Mouse (Mus musculus) hindbrain, embryonic 11.5 days (tissue): ENCODE results near the gene Abcb9. TPM values are rescaled to one million over a fixed set of nuclear protein-coding genes. Genes with fewer than 3 reads are reported as not detected.
A peak's percentile ranks its signal among the peaks of the same experiment; 100 is the strongest.

Experiments used
- ATAC-seq: fragments of 200-750 bp; cut with Nextera tagmentation; 2 replicates; pipeline ENCODE4 v1.8.0; 2017; ENCODE audit warnings: mild to moderate bottlenecking, moderate TSS enrichment, moderate library complexity; ENCODE audit not compliant: low FRiP score
- DNase-seq: peaks from one replicate; pipeline ENCODE4 v3.0.0-alpha.2; 2015; ENCODE audit warnings: low spot score
- H3K27ac ChIP-seq: fragments of 300-500 bp; sonication (generic); 2 replicates; pipeline ENCODE4 v1.5.1; 2014; ENCODE audit warnings: mild to moderate bottlenecking, low read depth, low read length
- H3K27me3 ChIP-seq: fragments of 300-500 bp; sonication (generic); 2 replicates; pipeline ENCODE4 v1.6.1; 2014; ENCODE audit warnings: mild to moderate bottlenecking, low read length, moderate library complexity, mixed read lengths; ENCODE audit not compliant: control insufficient read depth, insufficient read depth
- H3K36me3 ChIP-seq: fragments of 300-500 bp; sonication (generic); 2 replicates; pipeline ENCODE4 v1.6.1; 2014; ENCODE audit warnings: mild to moderate bottlenecking, low read length, moderate library complexity, mixed read lengths; ENCODE audit not compliant: control insufficient read depth, insufficient read depth
- H3K4me1 ChIP-seq: fragments of 300-500 bp; sonication (generic); replicated peaks from 2 replicates; pipeline ENCODE4 v1.6.1; 2014; ENCODE audit warnings: low read length, mixed read lengths; ENCODE audit not compliant: control insufficient read depth, insufficient read depth
- H3K4me2 ChIP-seq: fragments of 300-500 bp; sonication (generic); replicated peaks from 2 replicates; pipeline ENCODE4 v1.6.1; 2014; ENCODE audit warnings: mild to moderate bottlenecking, low read depth, low read length
- H3K4me3 ChIP-seq: fragments of 300-500 bp; sonication (generic); 2 replicates; pipeline ENCODE4 v1.5.1; 2014; ENCODE audit warnings: low read depth, low read length
- H3K9ac ChIP-seq: fragments of 300-500 bp; sonication (generic); 2 replicates; pipeline ENCODE4 v1.6.1; 2014; ENCODE audit warnings: low read depth, low read length
- H3K9me3 ChIP-seq: fragments of 300-500 bp; sonication (generic); 2 replicates; pipeline ENCODE4 v1.6.1; 2016; ENCODE audit warnings: low read length; ENCODE audit not compliant: control insufficient read depth
- WGBS: fragments of 180-500 bp; shearing (Covaris S2); extraction: QIAGEN DNeasy Blood & Tissue Kit; methylation state at CpG from one replicate; pipeline ENCODE4 v1.1.7; 2014; 5-methylcytosine and 5-hydroxymethylcytosine counted together
- polyA plus RNA-seq: library from polyadenylated mRNA; unstranded; fragments of >200 nt; fragmentation: Nextera tagmentation; extraction: Ambion mirVana; gene quantifications from 2 replicates; pipeline ENCODE4 v1.2.1, GENCODE M21; 2014

Gene Abcb9
- 0.71 and 0.76 TPM in 2 replicates for polyA plus RNA-seq

DNA sequence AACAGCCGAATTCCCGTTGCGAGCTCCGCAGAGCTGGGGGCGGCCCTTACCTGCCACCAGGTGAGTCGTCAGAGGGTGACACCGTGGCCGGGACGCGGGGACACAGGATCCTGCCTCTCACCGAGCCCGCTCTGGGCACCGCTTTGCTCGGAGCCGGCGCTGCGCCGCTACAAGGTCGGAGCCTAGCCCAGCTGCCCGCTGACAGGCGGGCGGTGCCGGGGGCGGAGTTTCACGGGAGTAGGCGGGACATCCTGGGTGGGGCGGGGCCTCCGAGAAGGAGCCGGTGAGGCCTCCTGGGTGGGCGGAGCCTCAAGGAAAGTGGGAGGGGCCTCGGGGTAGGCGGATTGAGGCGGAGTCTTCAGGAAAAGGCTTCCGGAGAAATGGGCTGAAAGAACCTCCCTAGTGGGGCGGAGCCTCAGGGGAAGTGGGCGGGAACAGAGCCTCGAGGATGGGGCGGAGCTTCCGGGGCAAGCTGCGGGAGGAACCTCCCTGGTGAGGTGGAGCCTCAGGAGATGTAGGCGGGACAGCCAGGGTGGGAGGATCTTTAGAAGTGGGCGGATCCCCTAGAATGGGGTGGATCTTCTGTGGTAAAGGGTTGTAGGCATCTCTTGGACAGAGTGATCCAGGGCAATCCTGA, at the start of gene Abcb9:
Gene Abcb9 (minus strand): TSS at position 203 of the 637 bp plus-strand sequence.
- no peak within 1 kb of the TSS for H3K27ac ChIP-seq
- H3K9me3 ChIP-seq = no peaks in the 10 kb centered on the region
- H3K4me2 ChIP-seq = peak within 1 kb of the TSS; percentile 65
- H3K4me3 ChIP-seq = peak within 1 kb of the TSS; percentile 39
- ATAC-seq = peak; percentile 72
- DNase-seq = peak; percentile 86
- H3K4me1 ChIP-seq = peaks cover 5% of the 10 kb centered on the region
- no peaks in the 10 kb centered on the region for H3K36me3 ChIP-seq
- peak within 1 kb of the TSS; percentile 54; the same call in 1 of the 2 replicates for H3K9ac ChIP-seq
- H3K27me3 ChIP-seq = peaks cover 7% of the 10 kb centered on the region; the same call in 1 of the 2 replicates
- under 1% methylated on average over 42 of the region's 42 CpGs for WGBS

DNA sequence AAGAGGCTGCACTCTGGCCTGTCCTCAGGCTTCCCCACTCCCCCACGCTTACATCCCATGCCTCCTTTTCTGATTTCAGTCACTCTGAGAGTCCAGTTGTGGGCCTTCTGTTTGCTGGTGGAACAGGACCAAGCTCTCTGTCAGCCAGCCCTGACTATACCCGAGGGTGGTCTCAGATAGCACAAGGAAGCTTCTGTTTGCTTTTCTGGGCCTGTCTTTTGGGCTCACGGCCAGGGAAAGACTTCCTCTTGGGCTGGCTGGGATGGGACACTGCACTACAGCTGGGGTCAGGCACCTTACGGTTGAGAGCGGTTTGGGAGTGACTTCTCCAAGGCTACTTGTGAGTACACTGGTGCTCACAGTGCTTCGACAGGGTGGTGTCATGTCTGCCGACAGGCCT, 42.5 kb upstream of the Abcb9 start:
- Histone ChIP-seq H3K4me1 (no peaks in the 10 kb centered on the region), H3K4me3 (no peak overlapping the region), H3K9ac (no peak overlapping the region), H3K9me3 (no peaks in the 10 kb centered on the region), H3K27ac (no peak overlapping the region), H3K36me3 (no peaks in the 10 kb centered on the region), H3K27me3 (no peaks in the 10 kb centered on the region), H3K4me2 (no peak overlapping the region)
- DNase-seq = no peak
- WGBS = 75% methylated on average over 7 of the region's 7 CpGs
- ATAC-seq = no peak

DNA sequence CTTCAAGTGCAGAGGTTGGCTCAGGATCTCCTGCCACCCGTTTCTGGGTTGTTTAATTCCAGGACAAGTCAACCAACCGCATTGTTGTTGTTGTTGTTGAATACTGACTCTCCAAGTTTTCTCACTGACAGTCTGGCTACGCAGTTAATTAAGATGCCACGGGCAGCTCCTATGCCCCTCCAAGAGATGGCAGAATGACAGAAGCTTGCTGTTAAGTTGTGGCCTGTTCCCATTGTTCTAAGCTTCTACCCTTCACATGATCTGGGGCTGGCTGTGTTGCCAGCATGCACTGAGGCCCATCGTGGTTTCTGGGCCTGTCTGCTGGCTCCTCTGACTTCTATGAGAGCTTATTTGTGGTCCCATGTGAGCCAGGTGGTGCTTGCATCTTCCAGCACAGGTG, 38.7 kb upstream of the Abcb9 start:
- H3K27me3 ChIP-seq = no peaks in the 10 kb centered on the region
- no peaks in the 10 kb centered on the region for H3K4me1 ChIP-seq
- H3K9me3 ChIP-seq = no peaks in the 10 kb centered on the region
- no peak overlapping the region for H3K4me3 ChIP-seq
- no peaks in the 10 kb centered on the region for H3K36me3 ChIP-seq
- no peak for ATAC-seq
- WGBS = 89% methylated on average over 5 of the region's 5 CpGs
- H3K27ac ChIP-seq = no peak overlapping the region
- no peak for DNase-seq
- no peak overlapping the region for H3K9ac ChIP-seq
- H3K4me2 ChIP-seq = no peak overlapping the region

DNA sequence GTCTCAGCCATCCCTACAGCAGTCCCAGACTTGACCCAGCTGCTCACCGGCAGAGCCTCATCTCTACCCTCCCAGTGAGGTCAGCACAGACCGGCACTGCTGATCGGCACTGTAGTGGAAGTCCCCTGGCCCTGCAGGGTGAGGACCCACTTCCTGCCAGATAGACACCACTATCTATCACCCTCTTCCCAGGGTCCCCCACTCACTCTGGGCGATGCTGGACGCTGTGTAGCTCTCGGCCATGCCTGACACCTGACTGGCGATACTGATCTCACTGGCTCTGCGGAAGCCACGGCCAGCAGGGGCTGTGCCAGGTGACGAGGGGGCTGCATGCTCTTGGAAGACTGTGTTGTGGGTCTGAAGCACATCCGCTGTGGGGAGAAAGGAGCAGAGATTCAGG, 29.5 kb upstream of the Abcb9 start:
- Histone ChIP-seq H3K27me3 (no peaks in the 10 kb centered on the region), H3K4me2 (no peak overlapping the region), H3K4me1 (no peaks in the 10 kb centered on the region), H3K36me3 (no peaks in the 10 kb centered on the region; the same call in 1 of the 2 replicates), H3K27ac (no peak overlapping the region), H3K4me3 (no peak overlapping the region), H3K9ac (no peak overlapping the region), H3K9me3 (no peaks in the 10 kb centered on the region)
- no peak for DNase-seq
- ATAC-seq = no peak
- WGBS = 90% methylated on average over 11 of the region's 11 CpGs

DNA sequence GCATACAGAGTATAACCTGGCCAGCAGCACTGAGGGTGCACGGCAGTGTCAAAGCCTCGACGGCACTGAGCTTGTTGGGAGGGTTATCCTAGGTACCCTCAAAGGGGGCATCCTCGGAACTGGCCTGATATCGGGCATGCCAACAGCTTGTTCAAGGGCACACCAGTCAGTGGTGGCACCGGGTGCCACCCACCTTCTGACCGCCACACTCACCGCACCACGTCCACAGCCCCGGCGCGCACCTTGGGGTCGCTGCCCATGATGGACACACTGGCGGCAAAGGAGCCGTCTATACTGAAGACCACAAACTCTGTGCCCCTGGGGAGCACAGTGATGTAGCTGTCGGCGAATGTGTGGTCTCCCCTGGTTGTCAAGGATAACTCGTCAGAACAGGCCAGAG, 26.8 kb upstream of the Abcb9 start:
- ATAC-seq (no peak), DNase-seq (no peak)
- no peaks in the 10 kb centered on the region for H3K27me3 ChIP-seq
- no peaks in the 10 kb centered on the region for H3K9me3 ChIP-seq
- WGBS = 92% methylated on average over 18 of the region's 18 CpGs
- no peaks in the 10 kb centered on the region for H3K4me1 ChIP-seq
- peaks cover 7% of the 10 kb centered on the region for H3K36me3 ChIP-seq
- no peak overlapping the region for H3K27ac ChIP-seq
- no peak overlapping the region for H3K4me3 ChIP-seq
- no peak overlapping the region for H3K4me2 ChIP-seq
- no peak overlapping the region for H3K9ac ChIP-seq

DNA sequence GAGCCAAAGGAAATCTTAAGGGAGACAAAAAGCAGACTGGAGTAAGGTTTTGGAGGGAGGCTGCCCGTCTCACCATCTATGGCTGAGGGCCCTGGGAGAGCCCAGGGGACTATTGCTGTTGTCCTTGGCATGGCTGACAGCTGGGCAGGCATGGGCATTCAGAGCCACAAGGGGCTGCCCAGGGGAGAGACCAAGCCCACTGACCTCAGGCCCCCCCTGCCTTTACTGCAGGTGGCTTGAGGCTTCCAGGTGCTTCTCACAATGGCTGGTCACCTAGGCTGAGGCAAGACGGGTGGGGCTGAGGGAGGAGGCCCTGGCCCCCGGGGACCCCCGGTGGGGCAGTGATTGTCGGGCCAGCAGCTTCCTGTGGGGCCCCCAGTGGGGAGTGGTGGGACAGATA, 23.6 kb upstream of the Abcb9 start:
- no peaks in the 10 kb centered on the region for H3K27me3 ChIP-seq
- DNase-seq (no peak), ATAC-seq (no peak)
- no peak overlapping the region for H3K27ac ChIP-seq
- 82% methylated on average over 5 of the region's 5 CpGs for WGBS
- H3K4me2 ChIP-seq = no peak overlapping the region
- no peaks in the 10 kb centered on the region for H3K9me3 ChIP-seq
- H3K36me3 ChIP-seq = peaks cover 7% of the 10 kb centered on the region
- H3K4me1 ChIP-seq = peaks cover 7% of the 10 kb centered on the region
- no peak overlapping the region for H3K9ac ChIP-seq
- H3K4me3 ChIP-seq = no peak overlapping the region

DNA sequence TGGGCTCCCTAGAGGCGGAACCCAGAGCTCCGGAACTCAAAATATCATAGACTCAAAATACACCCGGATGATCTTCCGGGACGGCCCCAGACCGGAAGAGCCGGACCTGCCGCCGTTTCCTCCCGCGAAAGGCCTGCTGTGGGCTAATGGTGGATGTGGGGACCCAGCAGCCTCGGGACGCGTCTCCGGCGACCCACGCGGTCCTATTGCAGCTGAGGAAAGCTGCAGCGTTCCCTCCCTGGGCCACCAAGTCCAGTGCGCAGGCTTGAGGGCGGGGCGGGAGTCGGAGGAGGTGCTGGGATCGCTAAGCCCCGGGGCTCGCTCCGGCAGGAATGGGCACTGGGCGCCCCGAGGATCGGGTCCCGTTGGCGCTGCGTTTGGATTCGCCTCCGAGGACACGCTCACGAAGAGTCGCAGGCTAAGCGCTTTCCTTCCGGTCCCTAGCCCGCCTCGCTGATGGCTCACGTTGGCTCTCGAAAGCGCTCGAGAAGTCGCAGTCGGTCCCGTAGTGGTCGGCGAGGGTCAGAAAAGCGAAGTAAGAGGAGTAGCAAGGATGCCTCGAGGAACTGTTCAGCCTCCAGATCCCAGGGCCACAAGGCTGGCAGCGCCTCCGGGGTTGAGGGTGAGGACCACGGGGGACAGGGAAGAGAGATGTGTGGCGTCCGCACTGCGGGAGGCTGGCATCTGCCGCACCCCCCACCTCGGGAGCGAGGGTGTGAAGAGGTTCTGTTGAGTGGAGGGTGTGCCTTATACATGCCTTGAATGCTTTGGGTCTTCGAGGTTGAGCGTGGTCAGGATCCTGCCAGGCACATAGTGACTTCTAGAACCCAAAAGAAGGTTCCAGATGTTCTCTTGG, 20.6 kb upstream of the Abcb9 start, which contains the start of gene Arl6ip4:
Gene Arl6ip4 (plus strand): TSS at position 100 of the 856 bp plus-strand sequence.
- Histone ChIP-seq H3K4me1 (peaks cover 14% of the 10 kb centered on the region), H3K36me3 (peaks cover 7% of the 10 kb centered on the region), H3K4me3 (peak within 1 kb of the TSS; percentile 92), H3K27me3 (no peaks in the 10 kb centered on the region), H3K4me2 (peak within 1 kb of the TSS; percentile 96), H3K9ac (peak within 1 kb of the TSS; percentile 95), H3K27ac (peak within 1 kb of the TSS; percentile 76), H3K9me3 (no peaks in the 10 kb centered on the region)
- peak; percentile 85 for DNase-seq
- ATAC-seq = peak; percentile 20; the same call in 1 of the 2 replicates
- WGBS = 2% methylated on average over 64 of the region's 64 CpGs

DNA sequence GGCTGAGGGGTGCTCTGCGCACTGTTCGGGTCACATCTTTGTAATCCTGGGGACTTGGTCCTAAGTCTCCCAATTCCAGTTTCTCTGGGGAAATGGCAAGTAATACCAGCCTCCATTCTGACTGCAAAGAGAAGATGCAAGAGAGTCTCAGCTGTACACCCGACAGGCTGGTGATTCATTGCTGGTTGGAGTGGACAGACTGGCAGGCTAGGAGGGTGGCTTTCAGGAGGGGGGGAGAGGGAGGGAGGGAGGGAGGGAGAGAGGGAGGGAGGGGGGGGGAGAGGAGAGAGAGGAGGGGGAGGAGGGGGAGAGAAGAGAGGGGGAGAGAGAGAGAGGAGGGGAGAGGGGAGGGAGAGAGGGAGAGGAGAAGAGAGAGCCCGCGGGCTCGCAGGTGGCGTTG, 19.9 kb upstream of the Abcb9 start:
- 26% methylated on average over 7 of the region's 7 CpGs for WGBS
- H3K4me3 ChIP-seq = peak overlapping the region; percentile 92
- H3K4me1 ChIP-seq = peaks cover 14% of the 10 kb centered on the region
- ATAC-seq = no peak
- H3K36me3 ChIP-seq = peaks cover 7% of the 10 kb centered on the region; the same call in 1 of the 2 replicates
- no peak for DNase-seq
- peak overlapping the region; percentile 76 for H3K27ac ChIP-seq
- peak overlapping the region; percentile 96 for H3K4me2 ChIP-seq
- H3K9ac ChIP-seq = peak overlapping the region; percentile 95
- H3K27me3 ChIP-seq = no peaks in the 10 kb centered on the region
- no peaks in the 10 kb centered on the region for H3K9me3 ChIP-seq
